Mouse (Mus musculus): ENCODE measurements around the gene Robo4. TPM values are rescaled to one million over a fixed set of nuclear protein-coding genes. Genes with fewer than 3 reads are reported as not detected.

Gene Robo4
- total and polyA plus RNA-seq, 3 experiments, result not detected

GRCm38 (mm10) chr9:37437772-37438735 is 36.4 kb downstream of the Robo4 start:
- no peak overlapping the region for H3K27ac ChIP-seq (ENCODE audit: control insufficient read depth, low read depth, low read length)
- no peaks in the 10 kb centered on the region for H3K36me3 ChIP-seq (ENCODE audit: control insufficient read depth in 1 of 2, insufficient read depth in 2 of 2, low read length in 2 of 2)
- peaks cover 0 to 3% of the 10 kb centered on the region in 2 experiments; a peak in 3 of 4 replicates for H3K27me3 ChIP-seq (ENCODE audit: control insufficient read depth in 1 of 2, insufficient read depth in 2 of 2, low read length in 2 of 2)
- H3K9ac ChIP-seq (ENCODE audit: control insufficient read depth, low read depth, low read length, poor library complexity, severe bottlenecking), result no peak overlapping the region
- TF ChIP-seq GABPA (IDR thresholded peaks at IDR 0.05; ENCODE audit: low read depth, low read length), result no peak
- TF ChIP-seq POLR2AphosphoS5 (IDR thresholded peaks at IDR 0.05; ENCODE audit: borderline replicate concordance, low read depth, low read length), result no peak
- no peak for TF ChIP-seq TCF12 (IDR thresholded peaks at IDR 0.05; ENCODE audit: low read depth, low read length)
- TF ChIP-seq MYC (IDR thresholded peaks at IDR 0.05; ENCODE audit: low read depth, low read length), result no peak
- TF ChIP-seq POLR2A (IDR thresholded peaks at IDR 0.05; ENCODE audit: control insufficient read depth in 1 of 2, insufficient read depth in 1 of 2, low read depth in 1 of 2, low read length in 2 of 2, poor library complexity in 1 of 2), result no peak
- TF ChIP-seq SIN3A (IDR thresholded peaks at IDR 0.05; ENCODE audit: low read length), result no peak
- no peak for TF ChIP-seq KAT2A (conservative IDR thresholded peaks at IDR 0.05; ENCODE audit: low read depth, low read length)
- no peak for TF ChIP-seq ETS1 (IDR thresholded peaks at IDR 0.05; ENCODE audit: low read depth, low read length)
- no peak overlapping the region for H3K4me3 ChIP-seq (ENCODE audit: control insufficient read depth in 1 of 2, insufficient read depth in 1 of 2, low read depth in 2 of 2, low read length in 2 of 2)
- no peaks in the 10 kb centered on the region for H3K9me3 ChIP-seq (replicated peaks; ENCODE audit: insufficient read depth, low read length)
- DNase-seq (ENCODE audit: low read depth, low spot score), result no peak
- H3K4me1 ChIP-seq (ENCODE audit: control insufficient read depth in 1 of 2, insufficient read depth in 2 of 2, low read length in 2 of 2), result no peaks in the 10 kb centered on the region
- H3K79me2 ChIP-seq (ENCODE audit: control insufficient read depth, insufficient read depth, low read length, poor library complexity), result no peaks in the 10 kb centered on the region

GRCm38 (mm10) chr9:37452401-37452800 is 50.7 kb downstream of the Robo4 start:
- Histone ChIP-seq H3K4me3 (ENCODE audit: control insufficient read depth in 1 of 2, insufficient read depth in 1 of 2, low read depth in 2 of 2, low read length in 2 of 2) (no peak overlapping the region), H3K4me1 (ENCODE audit: control insufficient read depth in 1 of 2, insufficient read depth in 2 of 2, low read length in 2 of 2) (no peaks in the 10 kb centered on the region), H3K9ac (ENCODE audit: control insufficient read depth, low read depth, low read length, poor library complexity, severe bottlenecking) (no peak overlapping the region), H3K27ac (ENCODE audit: control insufficient read depth, low read depth, low read length) (no peak overlapping the region), H3K9me3 (replicated peaks; ENCODE audit: insufficient read depth, low read length) (no peaks in the 10 kb centered on the region), H3K79me2 (ENCODE audit: control insufficient read depth, insufficient read depth, low read length, poor library complexity) (no peaks in the 10 kb centered on the region), H3K27me3 (ENCODE audit: control insufficient read depth in 1 of 2, insufficient read depth in 2 of 2, low read length in 2 of 2) (peaks cover 10 to 24% of the 10 kb centered on the region in 2 experiments), H3K36me3 (ENCODE audit: control insufficient read depth in 1 of 2, insufficient read depth in 2 of 2, low read length in 2 of 2) (no peaks in the 10 kb centered on the region; a peak in 1 of 4 replicates)
- no peak for TF ChIP-seq KAT2A (conservative IDR thresholded peaks at IDR 0.05; ENCODE audit: low read depth, low read length)
- no peak for TF ChIP-seq MAFK (IDR thresholded peaks at IDR 0.05; ENCODE audit: borderline replicate concordance, low read depth, low read length)
- TF ChIP-seq UBTF (IDR thresholded peaks at IDR 0.05; ENCODE audit: borderline replicate concordance, insufficient read depth, low read depth, low read length), result no peak
- no peak for DNase-seq (ENCODE audit: low read depth, low spot score)

GRCm38 (mm10) chr9:37453328-37453727 is 51.6 kb downstream of the Robo4 start:
- Histone ChIP-seq H3K9me3 (replicated peaks; ENCODE audit: insufficient read depth, low read length) (no peaks in the 10 kb centered on the region), H3K4me1 (ENCODE audit: control insufficient read depth in 1 of 2, insufficient read depth in 2 of 2, low read length in 2 of 2) (no peaks in the 10 kb centered on the region), H3K27me3 (ENCODE audit: control insufficient read depth in 1 of 2, insufficient read depth in 2 of 2, low read length in 2 of 2) (peaks cover 13 to 24% of the 10 kb centered on the region in 2 experiments), H3K79me2 (ENCODE audit: control insufficient read depth, insufficient read depth, low read length, poor library complexity) (no peaks in the 10 kb centered on the region), H3K27ac (ENCODE audit: control insufficient read depth, low read depth, low read length) (no peak overlapping the region), H3K9ac (ENCODE audit: control insufficient read depth, low read depth, low read length, poor library complexity, severe bottlenecking) (no peak overlapping the region), H3K4me3 (ENCODE audit: control insufficient read depth in 1 of 2, insufficient read depth in 1 of 2, low read depth in 2 of 2, low read length in 2 of 2) (no peak overlapping the region), H3K36me3 (ENCODE audit: control insufficient read depth in 1 of 2, insufficient read depth in 2 of 2, low read length in 2 of 2) (no peaks in the 10 kb centered on the region; a peak in 1 of 4 replicates)
- TF ChIP-seq HCFC1 (IDR thresholded peaks at IDR 0.05; ENCODE audit: low read depth, low read length) (no peak), USF2 (IDR thresholded peaks at IDR 0.05; ENCODE audit: borderline replicate concordance in 1 of 2, insufficient read depth in 1 of 2, low read depth in 1 of 2, low read length in 2 of 2) (no peak), E2F4 (IDR thresholded peaks at IDR 0.05; ENCODE audit: borderline replicate concordance, low read depth, low read length) (no peak), USF1 (IDR thresholded peaks at IDR 0.05; ENCODE audit: low read depth, low read length) (no peak)
- DNase-seq (ENCODE audit: low read depth, low spot score), result no peak

Data from MEL (cell line).